Mouse (Mus musculus) left cerebral cortex, adult 11 months (tissue): ENCODE measurements around the gene Scaf11.
"Not testable (repeated sequence)": the region's sequence is repeated elsewhere in the genome, so short reads cannot be mapped to it uniquely, and the experiment has no call there.

Source experiments
- DNase-seq: peaks from one replicate; pipeline ENCODE4 v3.0.0; 2022; ENCODE audit warnings: low spot score

Scaf11 gene

DNA sequence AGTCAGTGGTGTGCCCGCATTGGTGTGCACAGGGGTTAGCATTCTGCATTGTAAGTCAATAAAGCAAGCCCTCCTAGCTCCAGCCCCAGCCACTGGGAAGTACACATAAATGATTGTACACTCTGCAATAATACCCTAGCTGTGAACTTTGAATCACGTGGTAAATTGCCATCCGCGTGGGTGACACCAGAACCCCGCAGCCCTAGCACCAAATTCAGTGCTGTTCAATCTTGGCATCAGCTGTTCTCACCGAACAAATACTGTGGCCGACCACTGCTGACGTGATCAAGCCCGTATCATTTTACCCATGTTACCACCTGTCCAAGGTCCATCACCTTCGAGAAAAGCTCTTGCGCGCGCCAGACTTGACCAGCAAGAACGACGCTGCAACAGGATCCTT is 3.2 kb upstream of the Scaf11 start:
- no peak for DNase-seq

DNA sequence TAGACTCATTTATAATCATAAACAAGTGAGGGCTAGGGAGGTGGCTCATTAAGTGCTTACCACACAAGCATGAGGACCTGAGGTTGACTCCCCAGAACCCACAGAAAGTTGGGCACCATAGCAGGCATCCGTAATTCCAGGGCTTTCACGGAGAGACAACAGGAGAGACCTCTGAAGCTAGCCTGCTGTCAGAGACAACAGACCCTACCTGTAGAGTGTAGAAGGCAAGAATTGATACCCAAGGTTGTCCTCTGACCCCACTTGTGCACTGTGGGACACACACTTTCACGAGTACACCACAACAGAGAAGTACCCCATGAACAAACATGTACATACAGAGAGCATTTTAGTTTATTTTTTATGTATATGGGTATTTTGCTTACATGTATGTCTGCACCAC is 2.0 kb upstream of the Scaf11 start:
- no peak for DNase-seq

DNA sequence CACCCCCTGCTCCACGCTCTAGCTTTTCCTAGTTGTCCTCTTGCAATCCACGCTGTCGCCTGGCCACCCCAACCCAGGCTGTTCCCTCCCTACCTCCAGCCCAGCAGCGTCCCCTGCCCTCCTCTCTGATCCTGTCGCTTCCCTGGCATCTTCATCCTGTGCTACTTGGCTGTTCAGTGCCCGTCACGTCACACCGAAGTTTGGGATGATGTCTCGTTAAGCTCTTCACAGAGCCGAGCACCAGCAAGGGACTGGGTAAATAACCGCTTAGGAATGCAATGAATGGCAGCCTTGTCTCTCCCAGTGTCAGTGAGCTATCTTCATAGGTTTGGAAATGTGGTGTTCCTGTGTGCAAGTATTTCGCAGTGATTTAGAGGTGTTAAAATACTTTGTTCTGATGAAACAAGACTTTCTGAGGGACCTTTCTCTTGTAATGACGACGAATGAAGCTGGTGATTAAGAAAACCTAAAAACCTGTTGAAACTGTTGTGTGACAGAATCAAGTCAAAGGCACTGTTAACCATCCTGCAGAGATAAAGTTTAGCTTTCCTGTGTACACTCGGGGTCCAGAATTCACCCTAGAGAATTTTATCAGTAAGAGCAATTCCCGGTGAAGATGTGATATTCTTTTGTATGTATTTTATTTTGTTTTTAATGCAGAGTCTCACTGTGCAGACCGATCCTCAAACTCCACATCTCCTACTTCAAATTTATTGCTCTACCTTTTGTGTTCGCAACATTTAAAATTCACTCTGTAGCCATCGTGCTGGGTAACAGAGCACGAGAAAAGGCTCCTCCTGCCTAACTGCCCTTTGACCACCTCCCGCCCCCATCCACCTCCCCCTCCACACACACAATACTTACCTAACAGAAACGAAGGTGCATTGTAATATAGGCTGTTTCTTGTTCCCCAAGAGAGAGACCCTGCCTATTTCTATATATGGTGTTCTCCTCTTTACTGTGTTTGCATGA is 1.2 kb upstream of the Scaf11 start:
- DNase-seq, result no peak

DNA sequence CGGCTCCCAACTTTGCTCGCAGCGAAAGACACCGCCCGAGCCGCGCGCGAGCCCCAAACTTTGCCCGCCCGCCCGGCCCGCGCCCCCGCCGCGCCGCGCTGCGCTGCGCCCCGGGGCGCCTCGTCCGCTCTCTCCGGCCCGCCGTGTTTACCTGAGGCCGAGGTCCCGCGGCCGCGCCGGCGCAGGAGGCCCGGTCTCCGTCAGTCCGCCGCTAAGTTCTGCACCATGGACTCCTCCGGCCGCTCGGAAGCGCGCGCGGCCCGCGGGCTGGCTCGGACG is 253 bp downstream of the Scaf11 start:
- DNase-seq, result no peak

DNA sequence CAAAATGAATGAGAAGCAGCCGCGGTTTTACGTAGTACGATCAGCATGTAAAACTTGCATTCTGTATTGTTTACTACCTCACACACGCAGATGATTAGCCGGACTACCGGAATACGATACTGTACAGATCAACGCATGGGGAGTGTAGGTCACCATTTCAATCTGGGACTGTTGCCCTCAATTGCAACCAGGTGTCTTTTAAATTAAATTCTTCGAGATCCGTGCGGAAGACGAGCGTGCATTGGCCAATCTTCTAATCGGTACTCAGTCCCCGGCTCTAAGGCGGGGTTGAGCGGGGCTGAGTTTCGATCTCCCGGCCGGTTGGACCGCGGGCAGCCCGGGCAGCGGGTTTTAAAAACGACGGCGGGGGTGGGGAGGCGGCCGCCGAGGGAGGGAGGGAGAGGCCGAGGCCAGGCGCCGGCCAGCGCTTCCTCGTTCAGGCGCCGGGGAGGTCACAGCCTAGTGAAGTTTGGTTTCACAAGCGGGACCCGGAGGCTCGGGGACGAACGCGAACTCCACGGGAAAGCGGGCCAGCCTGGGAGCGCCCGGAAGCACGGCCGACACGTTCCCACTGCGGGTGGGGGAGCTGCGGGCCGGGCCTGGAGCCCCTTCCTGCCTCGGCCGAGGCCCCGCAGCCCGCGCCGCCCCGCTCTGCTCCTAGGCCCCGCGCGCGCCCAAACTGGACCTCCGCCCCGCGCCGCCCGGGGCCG is 747 bp downstream of the Scaf11 start:
- DNase-seq, result no peak

DNA sequence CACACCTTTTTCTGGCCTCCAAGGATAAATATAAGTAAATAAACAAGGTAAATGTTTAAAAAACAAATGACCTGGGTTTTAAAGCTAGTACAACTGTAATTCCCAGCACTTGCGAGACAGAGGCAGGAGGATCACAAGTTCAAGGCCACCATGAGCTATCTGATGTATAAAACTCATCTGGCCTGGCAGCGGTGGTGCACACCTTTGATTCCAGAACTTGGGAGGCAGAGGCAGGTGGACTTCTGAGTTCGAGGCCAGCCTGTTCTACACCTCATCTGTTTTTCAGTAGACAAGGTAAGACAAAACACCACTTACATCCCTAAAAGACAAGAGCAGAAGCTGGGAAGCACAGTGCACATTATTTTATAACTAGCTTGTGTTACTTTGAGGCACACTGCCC is 2.4 kb downstream of the Scaf11 start:
- DNase-seq, result no peak

DNA sequence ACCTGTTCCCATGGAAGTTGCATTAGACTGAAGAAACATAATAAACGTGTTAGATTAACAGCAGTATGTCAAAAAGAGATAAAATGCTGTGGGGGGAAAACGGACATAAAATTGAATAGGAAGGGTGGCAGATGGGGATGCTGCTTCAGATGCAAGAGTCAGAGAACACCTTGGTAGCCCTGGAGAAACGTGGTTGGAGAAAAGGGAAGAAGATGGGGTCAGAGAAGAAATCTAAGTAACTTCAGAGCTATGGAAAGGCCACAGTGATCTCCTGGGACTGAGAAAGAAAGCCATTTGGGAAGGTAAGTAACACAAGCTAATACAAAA is 3.3 kb downstream of the Scaf11 start:
- no peak for DNase-seq

DNA sequence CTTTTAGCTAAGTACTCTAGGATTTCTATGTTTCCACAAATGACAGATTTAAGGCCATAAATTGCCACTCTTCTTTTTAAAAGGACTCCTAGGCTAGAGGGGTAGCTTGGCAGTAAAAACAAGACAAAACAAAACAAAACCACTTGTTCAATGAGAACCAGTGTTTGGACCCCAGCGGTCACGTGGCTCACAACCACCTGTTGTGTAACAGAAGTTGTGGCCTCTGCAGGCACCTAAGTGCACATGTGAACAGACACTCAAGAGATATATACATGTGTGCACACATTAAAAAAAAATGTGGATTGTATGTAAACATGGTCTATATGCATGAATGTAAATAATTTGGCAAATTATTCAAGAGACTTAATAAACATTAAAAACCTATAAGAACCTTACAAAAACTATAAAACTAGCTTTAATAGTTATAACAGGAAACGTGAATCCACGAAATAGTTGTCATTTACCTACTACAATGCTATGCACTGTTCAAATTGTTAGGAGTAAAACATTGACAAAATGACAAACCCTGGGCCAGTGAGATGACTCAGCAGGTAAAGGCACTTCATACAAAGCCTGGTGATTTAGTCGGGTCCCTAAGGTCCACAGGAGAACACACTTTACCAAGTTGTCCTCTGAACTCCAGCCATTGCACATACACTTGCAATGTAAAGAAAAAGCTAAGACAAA is 3.8 kb downstream of the Scaf11 start:
- no peak for DNase-seq

DNA sequence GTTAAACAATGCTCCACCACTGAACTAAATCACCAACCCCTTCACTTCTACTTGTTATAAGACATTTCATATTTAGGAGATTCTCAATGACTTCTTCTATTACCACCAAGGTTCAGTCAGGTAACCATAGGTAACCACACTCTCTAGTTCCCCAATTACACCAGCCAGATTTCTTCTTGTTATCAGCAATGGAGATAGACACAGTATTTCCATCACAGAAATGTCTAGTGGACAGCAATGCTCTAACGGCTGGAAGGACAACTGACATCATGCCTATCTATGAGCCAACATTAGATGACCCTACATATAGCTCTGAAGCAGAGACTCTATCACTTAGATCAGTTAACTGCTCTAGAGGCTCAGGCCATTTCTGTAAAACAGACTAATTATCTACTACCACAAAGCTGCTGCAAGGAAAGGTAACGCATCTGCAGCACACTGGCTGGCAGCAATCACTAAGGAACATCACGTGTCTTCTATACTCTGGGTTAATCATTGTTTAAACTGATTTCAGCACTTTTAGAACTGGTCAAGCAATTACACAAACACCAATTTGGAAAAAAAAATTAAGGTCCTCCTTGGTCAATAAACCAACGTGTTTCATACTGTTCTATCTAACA is 4.9 kb downstream of the Scaf11 start:
- DNase-seq, result no peak

DNA sequence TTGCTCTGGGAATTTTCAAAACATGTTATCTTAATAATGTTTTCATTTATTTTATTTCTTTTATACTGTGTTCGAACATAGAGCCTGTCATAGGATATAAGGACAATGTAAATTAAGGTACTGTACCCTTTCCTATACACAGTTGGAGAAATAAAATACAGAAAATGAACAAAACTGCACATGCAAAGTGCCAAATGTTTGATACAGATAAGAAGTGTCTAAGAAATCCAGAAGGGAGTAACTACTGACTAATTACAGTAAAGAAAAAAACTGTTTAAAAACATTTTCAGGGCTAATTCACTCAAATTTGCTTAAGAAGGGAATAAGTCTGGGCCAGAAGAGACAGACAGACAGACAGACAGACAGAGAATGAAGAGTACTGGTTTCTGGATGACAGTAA is 7.3 kb downstream of the Scaf11 start:
- no peak for DNase-seq

DNA sequence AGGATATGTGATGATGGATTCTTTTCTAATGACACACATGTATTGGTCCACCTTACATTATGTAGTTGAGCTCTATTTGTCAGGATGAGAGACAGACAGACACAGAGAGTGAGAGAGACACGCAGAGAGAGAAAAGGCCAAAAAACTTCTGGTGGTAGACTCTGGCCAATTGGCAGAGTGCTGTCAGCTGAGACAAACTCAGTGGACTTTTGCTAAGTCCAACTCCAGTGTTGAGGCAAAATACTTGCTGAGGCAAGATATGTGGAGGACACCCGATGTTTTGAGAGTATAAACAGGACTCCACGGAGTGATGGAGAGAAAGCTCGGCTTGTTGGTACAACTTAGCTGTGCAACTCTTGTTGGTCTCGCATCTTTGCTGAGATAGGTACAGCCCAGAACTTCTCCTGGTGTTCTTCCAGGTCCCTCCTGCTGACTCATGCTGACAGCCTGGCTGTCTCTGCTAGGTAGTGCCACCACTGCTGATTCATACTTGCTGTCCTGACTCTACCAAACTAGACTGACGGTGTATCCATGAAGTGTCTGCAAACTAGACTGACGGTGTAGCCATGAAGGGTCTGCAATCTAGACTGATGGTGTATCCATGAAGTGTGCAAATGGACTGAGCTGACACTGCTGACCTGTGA is 11.9 kb downstream of the Scaf11 start:
- DNase-seq, result no peak

DNA sequence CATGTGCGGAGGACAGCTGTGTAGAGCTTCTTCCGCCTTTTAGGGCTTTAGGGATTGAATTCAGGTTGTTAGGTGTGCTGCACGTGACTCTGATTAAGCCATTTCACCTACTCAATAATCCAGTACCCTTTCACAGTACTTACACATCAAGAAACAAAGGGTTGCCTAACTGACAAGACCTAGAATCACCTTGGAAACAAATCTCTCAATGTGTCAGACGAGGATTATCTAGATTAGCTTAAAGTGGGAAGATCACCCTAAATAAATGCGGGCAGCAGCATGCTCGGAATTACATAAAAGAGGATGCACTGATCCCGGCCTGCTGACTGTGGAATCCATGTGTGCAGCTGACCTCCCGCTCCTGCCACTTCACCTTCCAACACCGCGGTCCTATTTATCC is 13.9 kb downstream of the Scaf11 start:
- DNase-seq, result no peak

DNA sequence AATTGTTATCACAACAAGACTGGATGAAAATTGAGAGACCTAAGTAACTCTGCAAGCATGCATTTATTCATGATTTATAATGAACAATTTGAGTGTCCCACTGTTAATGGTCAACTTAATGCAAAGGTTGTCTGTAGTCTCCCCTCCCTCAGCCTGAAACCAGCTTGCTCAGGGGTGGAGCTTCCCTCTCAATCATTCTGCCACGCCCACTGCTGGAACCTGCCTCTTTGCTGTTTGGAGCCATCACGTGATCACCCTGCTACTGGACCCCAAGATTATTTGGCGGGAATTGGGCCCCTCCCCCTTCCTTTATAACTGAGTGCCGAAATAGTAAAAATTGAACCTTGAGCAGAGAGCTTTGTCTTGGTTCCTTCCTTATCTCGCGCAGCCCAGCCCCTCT is 19.2 kb downstream of the Scaf11 start:
- DNase-seq, result not testable (repeated sequence)

DNA sequence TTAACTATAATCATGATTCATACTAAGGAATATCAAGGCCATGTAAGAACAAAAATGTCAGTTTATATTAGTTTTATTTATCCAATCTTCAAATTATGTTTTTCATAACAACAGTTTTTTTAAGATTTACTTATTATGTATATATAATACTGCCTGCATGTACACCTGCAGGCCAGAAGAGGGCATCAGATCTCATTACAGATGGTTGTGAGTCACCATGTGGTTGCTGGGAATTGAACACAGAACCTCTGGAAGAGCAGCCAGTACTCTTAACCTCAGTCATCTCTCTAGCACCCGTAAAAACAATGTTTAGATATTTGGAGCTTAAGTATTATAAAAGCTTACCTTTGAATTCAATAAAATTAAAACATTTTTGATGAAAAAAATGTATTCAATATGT is 26.4 kb downstream of the Scaf11 start:
- DNase-seq, result no peak

DNA sequence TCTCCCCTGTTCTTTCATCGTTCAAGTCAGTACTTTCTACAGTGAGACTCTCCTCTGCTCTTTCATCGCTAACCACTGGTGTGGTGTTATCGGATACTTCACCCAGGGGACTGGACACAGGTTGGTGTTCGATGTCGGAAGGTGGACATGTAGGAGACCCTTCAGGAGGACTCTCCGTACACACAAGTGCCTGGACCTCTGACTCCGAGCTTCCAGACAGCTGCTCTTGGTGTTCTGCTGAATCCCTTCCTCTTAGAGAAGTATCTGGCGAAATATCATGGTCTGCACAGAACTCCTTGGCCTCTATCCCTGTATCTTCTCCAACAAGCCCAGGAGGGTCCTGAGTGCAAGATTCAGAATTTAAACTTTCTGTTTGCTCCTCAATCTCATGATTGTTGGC is 40.7 kb downstream of the Scaf11 start:
- DNase-seq, result no peak

DNA sequence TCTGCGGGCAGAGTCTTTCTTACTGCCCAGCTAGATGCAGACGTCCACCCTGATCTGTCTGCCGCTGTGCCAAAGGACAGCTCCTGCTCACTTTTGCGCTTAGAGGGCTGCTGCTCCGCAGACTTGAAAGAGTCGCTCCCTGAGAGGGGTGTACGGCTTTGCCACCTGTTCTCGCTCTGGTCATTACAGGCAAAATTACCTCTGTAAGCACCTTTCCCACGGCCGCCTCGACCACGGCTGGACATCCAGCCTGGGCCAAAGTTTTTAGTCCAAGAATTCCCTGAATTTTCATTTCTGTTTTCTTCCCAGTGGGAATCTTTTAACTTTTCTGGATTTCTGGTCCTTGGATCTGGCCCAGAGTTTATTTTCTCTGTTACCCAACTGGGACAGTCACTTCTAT is 42.5 kb downstream of the Scaf11 start:
- DNase-seq, result no peak

DNA sequence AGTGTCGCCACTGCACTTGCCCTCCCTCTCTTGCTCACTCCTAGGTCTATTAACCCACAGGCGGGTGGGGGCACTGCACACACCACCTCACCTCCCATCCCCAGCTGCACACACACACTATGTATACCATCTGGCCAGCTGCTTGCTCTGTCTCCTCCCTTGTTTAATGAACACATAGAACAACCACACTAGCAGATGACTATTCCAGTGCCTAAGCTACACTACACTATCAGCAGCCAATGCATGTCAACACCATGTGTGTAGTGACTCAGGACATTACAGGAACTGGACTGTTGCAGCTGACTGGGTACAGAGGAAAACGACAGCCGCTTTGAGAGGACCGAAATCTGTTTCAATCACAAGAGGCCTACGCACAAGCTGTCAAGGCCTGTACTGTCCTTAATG is 51.9 kb downstream of the Scaf11 start:
- no peak for DNase-seq

DNA sequence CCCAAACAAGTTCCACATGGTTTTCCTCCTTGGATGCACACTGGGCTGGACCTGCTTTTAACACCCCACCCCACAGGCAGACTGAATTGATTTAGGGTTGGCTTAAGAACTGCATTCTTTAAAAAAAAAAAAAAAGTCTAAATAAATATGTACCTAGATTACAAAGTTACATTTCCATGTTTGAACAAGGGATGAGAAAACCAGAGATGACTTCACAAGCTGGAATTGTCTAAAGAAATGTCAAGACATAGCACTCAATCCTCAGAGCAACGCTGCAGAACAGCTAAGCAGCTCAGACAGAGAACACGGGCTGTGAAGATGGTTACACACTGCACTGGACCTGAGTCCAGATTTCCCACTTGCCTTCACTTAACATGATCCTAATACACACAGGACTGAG is 53.5 kb downstream of the Scaf11 start:
- no peak for DNase-seq

DNA sequence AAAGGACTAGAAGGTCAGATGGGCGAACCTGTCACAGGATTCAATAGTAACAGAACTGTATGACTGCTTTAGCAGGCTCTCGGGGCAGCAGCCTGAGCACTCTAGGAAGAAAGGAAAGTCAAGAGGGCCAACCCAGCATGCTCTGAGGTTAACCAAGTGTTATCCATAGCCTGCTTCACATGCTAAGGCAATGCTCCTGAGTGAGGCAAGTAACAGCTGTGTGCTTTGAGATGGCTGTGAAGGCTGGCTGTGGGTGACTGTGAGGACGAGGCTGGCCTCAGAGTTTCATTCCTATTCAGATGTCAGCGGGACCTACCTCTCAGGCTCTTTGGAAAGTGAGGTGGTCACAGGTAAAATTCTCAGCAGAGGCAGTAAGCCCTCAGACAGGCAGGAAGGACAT is 54.4 kb downstream of the Scaf11 start:
- no peak for DNase-seq

DNA sequence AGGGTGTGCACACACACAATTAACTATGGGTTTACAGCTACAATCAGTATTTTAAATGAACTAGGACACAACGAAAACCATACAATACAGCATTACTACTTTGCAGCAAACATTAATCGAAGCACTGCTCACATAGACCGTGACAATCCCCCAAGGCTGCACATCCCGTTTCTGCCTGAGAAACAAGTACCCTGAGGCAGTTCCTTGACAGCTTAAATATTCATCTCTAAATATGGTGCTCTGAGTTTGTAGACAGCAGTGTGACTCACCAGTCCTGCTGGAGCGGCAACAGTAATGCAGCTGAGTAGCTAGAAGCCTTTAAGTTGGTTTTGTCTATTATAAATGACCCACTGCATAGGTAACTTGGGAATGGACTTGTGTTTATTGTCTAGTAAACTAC is 55.1 kb downstream of the Scaf11 start:
- no peak for DNase-seq

DNA sequence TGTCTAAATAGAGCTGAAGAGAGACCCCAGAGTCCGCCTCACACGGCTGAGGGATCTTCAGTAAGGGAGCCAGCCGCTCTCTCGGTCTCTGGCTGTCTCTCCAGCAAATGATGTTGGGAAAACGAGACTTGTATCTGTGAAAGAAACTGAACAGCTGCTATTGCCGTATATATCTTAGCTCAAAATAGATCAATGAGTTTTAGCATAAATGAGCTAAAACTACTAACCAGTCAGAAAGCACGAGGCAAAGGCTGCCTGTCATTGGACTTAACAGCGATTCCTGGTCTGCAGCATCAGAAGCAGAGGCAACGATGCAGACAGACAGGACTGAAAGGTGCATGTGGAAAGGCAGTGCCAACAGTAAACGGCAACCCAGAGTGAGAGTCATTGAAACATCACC is 62.3 kb downstream of the Scaf11 start:
- DNase-seq, result no peak

DNA sequence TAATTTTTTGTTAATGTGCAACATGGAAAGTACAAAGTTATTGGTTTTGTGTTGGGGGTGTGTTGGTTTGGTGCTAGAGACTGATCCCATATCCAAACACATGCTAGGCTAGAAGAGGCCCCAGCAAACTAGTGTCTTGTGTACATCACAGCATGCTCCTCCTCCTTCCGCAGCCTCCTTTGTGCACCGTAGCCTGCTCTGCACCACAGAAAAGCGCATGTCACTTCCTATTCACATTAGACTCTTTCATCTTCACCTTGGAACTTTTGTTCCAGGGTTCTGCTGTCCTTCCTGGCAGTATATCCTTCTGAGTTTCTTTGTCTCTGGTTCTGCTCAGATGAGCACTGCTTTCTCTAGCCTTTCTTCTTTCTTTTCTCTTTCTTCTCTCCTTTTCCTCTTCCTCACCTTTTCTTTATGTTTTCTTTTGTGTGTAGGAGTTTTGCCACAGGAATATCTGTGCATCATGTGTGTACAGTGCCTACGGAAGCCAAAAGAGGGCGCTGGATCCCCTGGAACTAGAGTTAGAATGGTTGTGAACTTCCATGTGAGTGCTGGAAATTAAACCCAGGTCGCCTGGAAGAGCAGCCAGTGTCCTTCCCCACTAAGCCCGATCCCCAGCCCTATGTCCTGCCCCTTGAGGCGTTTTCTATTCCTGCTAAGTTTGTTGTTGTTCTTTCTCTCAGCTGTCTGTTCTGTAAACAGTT is 63.9 kb downstream of the Scaf11 start:
- no peak for DNase-seq
